Mouse (Mus musculus) stomach, postnatal 0 days (tissue): Measurements from ENCODE around the gene 4930432K21Rik.

Experiments
- CTCF ChIP-seq: IDR thresholded peaks from 2 replicates; pipeline ENCODE4 v1.5.1; 2016; ENCODE audit warnings: antibody characterized with exemption, low read depth, mild to moderate bottlenecking, moderate library complexity
- EP300 ChIP-seq: optimal IDR thresholded peaks from 2 replicates; pipeline ENCODE3; 2016; ENCODE audit warnings: antibody characterized with exemption

DNA sequence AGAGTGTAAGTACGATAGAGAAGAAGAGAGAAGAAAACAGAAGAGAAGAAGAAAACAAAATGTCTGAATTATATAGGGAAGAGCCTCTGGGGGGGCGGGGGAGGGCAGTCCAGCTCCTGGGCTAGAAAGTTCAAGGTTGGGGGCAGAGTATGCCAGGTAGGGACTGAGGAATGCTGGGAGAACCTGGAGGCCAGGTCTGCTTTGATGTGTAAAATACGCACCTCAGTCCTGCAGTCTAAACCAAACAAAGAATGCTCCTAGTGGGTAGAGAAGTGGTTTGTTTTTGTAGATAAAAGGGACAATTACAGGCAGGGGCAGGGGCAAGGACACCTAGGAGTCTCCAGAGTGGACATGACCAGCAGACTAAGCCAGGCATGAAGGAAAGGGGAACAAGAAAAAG lies 29.6 kb downstream of the 4930432K21Rik start:
- TF ChIP-seq CTCF (no peak), EP300 (no peak)
